Mouse (Mus musculus): ENCODE measurements at regions not wholly inside any gene's neighbourhood (a gene's known extent, or its start where the extent isn't known, plus 50 kb on each side); places are given as distances from the start of the nearest gene placed in this dataset.

GRCm38 (mm10) chr9:23139580-23140162 is 83.2 kb upstream of the Bmper start:
- 59% methylated on average over 4 of the region's 4 CpGs for WGBS
- no peaks in the 10 kb centered on the region for H3K9me3 ChIP-seq (replicated peaks)
- no peak overlapping the region for H3K27ac ChIP-seq (replicated peaks)
- no peak overlapping the region for H3K4me3 ChIP-seq (replicated peaks)
- peaks cover 2% of the 10 kb centered on the region; the same call in 1 of the 2 replicates for H3K4me1 ChIP-seq
- H3K4me2 ChIP-seq, result no peak overlapping the region
- H3K9ac ChIP-seq (replicated peaks), result no peak overlapping the region
- no peak for ATAC-seq (ENCODE audit: low FRiP score)
- H3K27me3 ChIP-seq (replicated peaks), result no peaks in the 10 kb centered on the region
- H3K36me3 ChIP-seq, result no peaks in the 10 kb centered on the region

- H3K9me3 ChIP-seq (replicated peaks), result no peaks in the 10 kb centered on the region
- ATAC-seq (ENCODE audit: low FRiP score), result no peak
- no peak overlapping the region for H3K4me2 ChIP-seq
- H3K9ac ChIP-seq (replicated peaks), result no peak overlapping the region
- H3K27me3 ChIP-seq (replicated peaks), result no peaks in the 10 kb centered on the region
- no peaks in the 10 kb centered on the region for H3K36me3 ChIP-seq
- H3K4me1 ChIP-seq, result peaks cover 2% of the 10 kb centered on the region; the same call in 1 of the 2 replicates
- H3K27ac ChIP-seq (replicated peaks), result no peak overlapping the region
- no peak overlapping the region for H3K4me3 ChIP-seq (replicated peaks)
- WGBS, result 84% methylated on average over 7 of the region's 7 CpGs
Measured at GRCm38 (mm10) chr9:23144281-23144680, 78.6 kb upstream of the Bmper start.

GRCm38 (mm10) chr9:23150338-23150737 is 72.5 kb upstream of the Bmper start:
- no peaks in the 10 kb centered on the region for H3K9me3 ChIP-seq (replicated peaks)
- no peak for ATAC-seq (ENCODE audit: low FRiP score)
- H3K36me3 ChIP-seq, result no peaks in the 10 kb centered on the region
- H3K4me3 ChIP-seq (replicated peaks), result no peak overlapping the region
- H3K27ac ChIP-seq (replicated peaks), result no peak overlapping the region
- H3K4me1 ChIP-seq, result no peaks in the 10 kb centered on the region
- H3K4me2 ChIP-seq, result no peak overlapping the region
- no peaks in the 10 kb centered on the region for H3K27me3 ChIP-seq (replicated peaks)
- no peak overlapping the region for H3K9ac ChIP-seq (replicated peaks)
- 96% methylated on average over 6 of the region's 6 CpGs for WGBS

- WGBS, result 83% methylated on average over 3 of the region's 3 CpGs
- Histone ChIP-seq H3K4me2 (no peak overlapping the region), H3K36me3 (no peaks in the 10 kb centered on the region), H3K27me3 (replicated peaks) (no peaks in the 10 kb centered on the region), H3K27ac (replicated peaks) (no peak overlapping the region), H3K9me3 (replicated peaks) (no peaks in the 10 kb centered on the region), H3K9ac (replicated peaks) (no peak overlapping the region), H3K4me1 (no peaks in the 10 kb centered on the region), H3K4me3 (replicated peaks) (no peak overlapping the region)
- ATAC-seq (ENCODE audit: low FRiP score), result no peak
Measured at GRCm38 (mm10) chr9:23150874-23151273, 72.0 kb upstream of the Bmper start.

- no peak for ATAC-seq (ENCODE audit: low FRiP score)
- H3K36me3 ChIP-seq, result no peaks in the 10 kb centered on the region
- H3K9ac ChIP-seq (replicated peaks), result no peak overlapping the region
- 88% methylated on average over 1 of the region's 1 CpGs for WGBS
- no peak overlapping the region for H3K4me2 ChIP-seq
- no peak overlapping the region for H3K4me3 ChIP-seq (replicated peaks)
- H3K27ac ChIP-seq (replicated peaks), result no peak overlapping the region
- H3K9me3 ChIP-seq (replicated peaks), result no peaks in the 10 kb centered on the region
- H3K27me3 ChIP-seq (replicated peaks), result no peaks in the 10 kb centered on the region
- H3K4me1 ChIP-seq, result no peaks in the 10 kb centered on the region
Measured at GRCm38 (mm10) chr9:23151953-23152490, 70.9 kb upstream of the Bmper start.

GRCm38 (mm10) chr9:23156820-23157570 is 65.9 kb upstream of the Bmper start:
- Histone ChIP-seq H3K9ac (replicated peaks) (no peak overlapping the region), H3K4me2 (no peak overlapping the region), H3K27ac (replicated peaks) (no peak overlapping the region), H3K9me3 (replicated peaks) (no peaks in the 10 kb centered on the region), H3K27me3 (replicated peaks) (no peaks in the 10 kb centered on the region), H3K36me3 (no peaks in the 10 kb centered on the region), H3K4me1 (no peaks in the 10 kb centered on the region), H3K4me3 (replicated peaks) (no peak overlapping the region)
- 62% methylated on average over 5 of the region's 5 CpGs for WGBS
- ATAC-seq (ENCODE audit: low FRiP score), result no peak

- H3K27me3 ChIP-seq (replicated peaks), result no peaks in the 10 kb centered on the region
- ATAC-seq (ENCODE audit: low FRiP score), result no peak
Measured at GRCm38 (mm10) chr9:23158499-23158898, 64.4 kb upstream of the Bmper start.

GRCm38 (mm10) chr9:23161346-23161745 is 61.5 kb upstream of the Bmper start:
- no peak for ATAC-seq (ENCODE audit: low FRiP score)
- WGBS, result 68% methylated on average over 7 of the region's 7 CpGs

More at GRCm38 (mm10) chr9:23158499-23158898, 64.4 kb upstream of the Bmper start:
- Histone ChIP-seq H3K4me2 (no peak overlapping the region), H3K27ac (replicated peaks) (no peak overlapping the region), H3K4me3 (replicated peaks) (no peak overlapping the region), H3K4me1 (no peaks in the 10 kb centered on the region), H3K9ac (replicated peaks) (no peak overlapping the region), H3K36me3 (no peaks in the 10 kb centered on the region), H3K9me3 (replicated peaks) (no peaks in the 10 kb centered on the region)
- 71% methylated on average over 1 of the region's 1 CpGs for WGBS

GRCm38 (mm10) chr9:23167056-23167591 is 55.8 kb upstream of the Bmper start:
- H3K4me2 ChIP-seq, result no peak overlapping the region
- no peaks in the 10 kb centered on the region for H3K9me3 ChIP-seq (replicated peaks)
- H3K4me3 ChIP-seq (replicated peaks), result no peak overlapping the region
- WGBS, result 69% methylated on average over 2 of the region's 2 CpGs
- ATAC-seq (ENCODE audit: low FRiP score), result no peak
- no peak overlapping the region for H3K9ac ChIP-seq (replicated peaks)
- H3K36me3 ChIP-seq, result no peaks in the 10 kb centered on the region
- H3K27ac ChIP-seq (replicated peaks), result no peak overlapping the region
- no peaks in the 10 kb centered on the region for H3K27me3 ChIP-seq (replicated peaks)
- no peaks in the 10 kb centered on the region for H3K4me1 ChIP-seq

More at GRCm38 (mm10) chr9:23161346-23161745, 61.5 kb upstream of the Bmper start:
- no peaks in the 10 kb centered on the region for H3K27me3 ChIP-seq (replicated peaks)
- H3K4me2 ChIP-seq, result no peak overlapping the region
- no peak overlapping the region for H3K27ac ChIP-seq (replicated peaks)
- H3K9me3 ChIP-seq (replicated peaks), result no peaks in the 10 kb centered on the region
- no peaks in the 10 kb centered on the region for H3K4me1 ChIP-seq
- H3K9ac ChIP-seq (replicated peaks), result no peak overlapping the region
- no peaks in the 10 kb centered on the region for H3K36me3 ChIP-seq
- no peak overlapping the region for H3K4me3 ChIP-seq (replicated peaks)

GRCm38 (mm10) chr9:23167716-23168115 is 55.2 kb upstream of the Bmper start:
- Histone ChIP-seq H3K36me3 (no peaks in the 10 kb centered on the region), H3K27me3 (replicated peaks) (no peaks in the 10 kb centered on the region), H3K4me2 (no peak overlapping the region), H3K4me3 (replicated peaks) (no peak overlapping the region), H3K9ac (replicated peaks) (no peak overlapping the region), H3K4me1 (no peaks in the 10 kb centered on the region), H3K27ac (replicated peaks) (no peak overlapping the region), H3K9me3 (replicated peaks) (no peaks in the 10 kb centered on the region)
- ATAC-seq (ENCODE audit: low FRiP score), result no peak
- WGBS, result 90% methylated on average over 4 of the region's 4 CpGs

- 78% methylated on average over 4 of the region's 4 CpGs for WGBS
Measured at GRCm38 (mm10) chr9:23168149-23168548, 54.7 kb upstream of the Bmper start.

GRCm38 (mm10) chr9:23171361-23171760 is 51.5 kb upstream of the Bmper start:
- H3K9me3 ChIP-seq (replicated peaks), result no peaks in the 10 kb centered on the region
- no peaks in the 10 kb centered on the region for H3K4me1 ChIP-seq
- ATAC-seq (ENCODE audit: low FRiP score), result no peak
- no peaks in the 10 kb centered on the region for H3K27me3 ChIP-seq (replicated peaks)
- no peaks in the 10 kb centered on the region for H3K36me3 ChIP-seq
- no peak overlapping the region for H3K4me3 ChIP-seq (replicated peaks)
- no peak overlapping the region for H3K27ac ChIP-seq (replicated peaks)
- no peak overlapping the region for H3K9ac ChIP-seq (replicated peaks)
- no peak overlapping the region for H3K4me2 ChIP-seq
- 90% methylated on average over 1 of the region's 1 CpGs for WGBS

More at GRCm38 (mm10) chr9:23168149-23168548, 54.7 kb upstream of the Bmper start:
- no peak for ATAC-seq (ENCODE audit: low FRiP score)
- no peak overlapping the region for H3K4me2 ChIP-seq
- no peak overlapping the region for H3K27ac ChIP-seq (replicated peaks)
- H3K36me3 ChIP-seq, result no peaks in the 10 kb centered on the region
- H3K9me3 ChIP-seq (replicated peaks), result no peaks in the 10 kb centered on the region
- no peaks in the 10 kb centered on the region for H3K27me3 ChIP-seq (replicated peaks)
- no peak overlapping the region for H3K4me3 ChIP-seq (replicated peaks)
- H3K9ac ChIP-seq (replicated peaks), result no peak overlapping the region
- H3K4me1 ChIP-seq, result no peaks in the 10 kb centered on the region

Data from neural tube, embryonic 15.5 days (tissue).